Mouse (Mus musculus) cerebellum, adult 2 months (tissue): ENCODE data around the gene Gm43552.

Experiments used
- CTCF ChIP-seq: fragments of 200-500 bp; IDR thresholded peaks from 2 replicates; pipeline ENCODE4 v1.5.1; 2011; ENCODE audit warnings: low read depth, mild to moderate bottlenecking, control low read depth, low read length, moderate library complexity, borderline replicate concordance; ENCODE audit not compliant: insufficient read depth
- POLR2A ChIP-seq: fragments of 200-500 bp; IDR thresholded peaks from 2 replicates; pipeline ENCODE4 v1.6.1; 2011; ENCODE audit warnings: low read length, control low read depth, borderline replicate concordance; ENCODE audit not compliant: insufficient read depth

DNA sequence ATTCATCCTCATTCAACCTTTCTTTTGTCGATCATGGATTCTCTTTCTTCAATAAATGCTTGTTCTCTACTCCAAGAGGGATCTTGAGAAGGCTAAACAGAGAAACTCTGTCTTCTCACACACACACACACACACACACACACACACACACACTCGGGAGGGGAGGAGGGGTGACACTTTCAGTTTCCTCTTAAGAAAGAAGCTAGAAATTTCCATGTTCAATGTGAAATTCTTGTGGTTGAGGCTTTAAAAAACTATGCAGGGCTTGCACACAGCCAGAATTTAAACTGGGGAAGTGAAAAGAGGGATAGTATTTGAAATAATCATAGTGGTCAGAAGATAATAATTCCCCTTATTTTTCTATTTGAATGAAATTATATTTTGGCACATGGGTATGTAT is 16.8 kb downstream of the Gm43552 start:
- TF ChIP-seq CTCF (no peak), POLR2A (no peak)
